Mouse (Mus musculus): ENCODE results near the gene Dnase1.

- no peak for TF ChIP-seq SMC3 (IDR thresholded peaks at IDR 0.05; ENCODE audit: low read depth, low read length)
- TF ChIP-seq CHD1 (IDR thresholded peaks at IDR 0.05; ENCODE audit: low read depth, low read length), result no peak
Measured at GRCm38 (mm10) chr16:4041646-4042045, 4.9 kb downstream of the Dnase1 start.
